Mouse (Mus musculus): ENCODE data around the gene Ctnna3. TPM values are rescaled to one million over a fixed set of nuclear protein-coding genes. Genes with fewer than 3 reads are reported as not detected.

The Ctnna3 gene
- polyA plus RNA-seq, 1 experiment from 2014 or later = 0.42 TPM

DNA sequence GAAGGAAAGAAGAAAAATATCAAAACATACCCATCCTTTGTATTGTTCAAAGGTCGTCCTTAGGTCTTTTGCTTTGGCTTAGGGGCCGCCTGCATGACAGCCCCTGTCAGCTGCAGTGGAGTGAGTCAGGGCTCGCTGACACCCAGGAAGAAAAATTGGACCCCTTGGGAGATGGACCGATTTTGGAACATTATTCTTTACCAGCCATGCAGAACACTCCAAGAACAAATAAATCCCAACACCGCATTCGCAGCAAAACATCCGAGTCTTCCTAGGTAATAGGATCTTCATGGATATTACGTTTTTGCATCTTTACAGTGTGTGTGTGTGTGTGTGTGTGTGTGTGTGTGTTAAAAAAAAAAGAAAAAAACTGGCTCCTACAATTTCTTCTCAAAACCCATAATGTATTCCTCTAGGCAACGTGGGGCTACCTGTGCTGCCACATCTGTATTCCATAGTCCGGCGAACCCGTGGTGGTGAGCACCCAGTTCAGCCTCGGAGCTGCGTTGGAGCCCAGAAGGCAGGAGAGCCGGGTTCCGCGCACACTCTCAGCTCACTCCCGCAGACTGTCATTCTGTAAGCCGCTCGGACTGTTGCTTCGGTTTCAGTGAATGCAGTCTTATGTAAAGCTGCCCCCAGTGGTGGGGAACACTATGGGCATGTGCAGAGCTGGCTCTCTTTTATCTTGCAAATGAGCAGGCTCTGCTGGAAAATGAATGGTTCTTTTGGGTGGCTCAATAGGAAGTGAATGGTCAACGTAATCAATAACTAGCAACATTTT, 660.0 kb downstream of the Ctnna3 start, which contains the start of gene Lrrtm3:
TSS of gene Lrrtm3 (minus strand) at position 598 of the 781 bp plus-strand sequence.
- WGBS = under 1% methylated on average over 22 of the region's 22 CpGs
- H3K9me3 ChIP-seq (ENCODE audit: control insufficient read depth, low read length) = no peaks in the 10 kb centered on the region
- H3K4me3 ChIP-seq (ENCODE audit: low read depth, low read length) = peak within 1 kb of the TSS; percentile 27
- H3K4me1 ChIP-seq (replicated peaks; ENCODE audit: control insufficient read depth, insufficient read depth, low read length) = no peaks in the 10 kb centered on the region; the same call in 1 of the 2 replicates
- peaks cover 6% of the 10 kb centered on the region for H3K27me3 ChIP-seq (ENCODE audit: control insufficient read depth, insufficient read depth, low read length)
- peak; percentile 82 for DNase-seq (ENCODE audit: low spot score)
- peak within 1 kb of the TSS; percentile 34; the same call in 1 of the 2 replicates for H3K27ac ChIP-seq (ENCODE audit: low read depth, low read length)
- peak within 1 kb of the TSS; percentile 51 for H3K4me2 ChIP-seq (replicated peaks; ENCODE audit: low read depth, low read length)
- peak; percentile 89 for ATAC-seq (ENCODE audit: low FRiP score)
- no peak within 1 kb of the TSS for H3K9ac ChIP-seq (ENCODE audit: low read depth, low read length)
- no peaks in the 10 kb centered on the region for H3K36me3 ChIP-seq (ENCODE audit: control insufficient read depth, insufficient read depth, low read length)

DNA sequence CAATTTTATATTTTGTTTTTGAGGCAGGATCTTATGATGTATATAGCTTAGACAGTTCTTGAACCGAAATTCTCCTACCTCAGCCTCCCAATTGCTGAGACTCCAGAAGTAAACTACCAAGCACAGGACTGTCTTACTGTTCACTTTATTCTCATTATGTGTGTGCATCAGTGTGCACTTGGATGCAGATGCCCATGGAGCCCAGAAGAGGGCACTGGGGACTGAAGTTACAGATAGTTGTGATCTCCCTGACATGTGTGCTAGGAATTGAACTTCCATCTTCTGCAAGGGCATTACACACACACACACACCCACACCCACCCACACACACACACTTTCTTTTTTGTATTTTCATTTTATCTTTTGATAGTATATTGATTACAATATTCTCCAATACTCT, 666.6 kb downstream of the Ctnna3 start:
- Histone ChIP-seq H3K27ac (ENCODE audit: low read depth, low read length) (no peak overlapping the region), H3K27me3 (ENCODE audit: control insufficient read depth, insufficient read depth, low read length) (no peaks in the 10 kb centered on the region), H3K4me1 (replicated peaks; ENCODE audit: control insufficient read depth, insufficient read depth, low read length) (no peaks in the 10 kb centered on the region), H3K9ac (ENCODE audit: low read depth, low read length) (no peak overlapping the region), H3K9me3 (ENCODE audit: control insufficient read depth, low read length) (no peaks in the 10 kb centered on the region), H3K4me3 (ENCODE audit: low read depth, low read length) (no peak overlapping the region), H3K4me2 (replicated peaks; ENCODE audit: low read depth, low read length) (no peak overlapping the region), H3K36me3 (ENCODE audit: control insufficient read depth, insufficient read depth, low read length) (no peaks in the 10 kb centered on the region)
- ATAC-seq (ENCODE audit: low FRiP score) (no peak), DNase-seq (ENCODE audit: low spot score) (no peak)
- WGBS = 86% methylated on average over 1 of the region's 1 CpGs

DNA sequence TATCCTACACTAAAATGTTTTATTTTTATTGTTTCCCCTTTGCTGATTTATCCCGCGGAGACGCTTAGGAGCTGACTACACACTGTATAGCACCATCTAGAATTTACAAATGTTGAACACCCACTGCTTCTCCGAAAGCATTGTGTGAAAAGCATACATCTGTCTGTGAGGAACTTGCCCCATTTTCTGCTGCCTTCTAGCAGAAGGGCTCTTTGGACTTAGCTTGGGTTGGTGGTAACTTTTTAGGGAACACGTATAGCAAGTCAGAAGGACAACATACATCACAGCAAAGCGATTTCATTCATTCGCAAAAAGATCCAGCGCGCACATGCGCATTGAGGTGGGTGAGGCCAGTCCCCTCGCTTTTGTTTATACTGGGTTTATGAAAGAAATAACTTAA, 685.3 kb downstream of the Ctnna3 start:
- no peaks in the 10 kb centered on the region for H3K9me3 ChIP-seq (ENCODE audit: control insufficient read depth, low read length)
- H3K4me2 ChIP-seq (replicated peaks; ENCODE audit: low read depth, low read length) = no peak overlapping the region
- H3K27me3 ChIP-seq (ENCODE audit: control insufficient read depth, insufficient read depth, low read length) = no peaks in the 10 kb centered on the region
- WGBS = 94% methylated on average over 11 of the region's 11 CpGs
- no peak overlapping the region for H3K27ac ChIP-seq (ENCODE audit: low read depth, low read length)
- H3K36me3 ChIP-seq (ENCODE audit: control insufficient read depth, insufficient read depth, low read length) = no peaks in the 10 kb centered on the region
- ATAC-seq (ENCODE audit: low FRiP score) (no peak), DNase-seq (ENCODE audit: low spot score) (no peak)
- no peak overlapping the region for H3K4me3 ChIP-seq (ENCODE audit: low read depth, low read length)
- H3K4me1 ChIP-seq (replicated peaks; ENCODE audit: control insufficient read depth, insufficient read depth, low read length) = no peaks in the 10 kb centered on the region
- H3K9ac ChIP-seq (ENCODE audit: low read depth, low read length) = no peak overlapping the region

DNA sequence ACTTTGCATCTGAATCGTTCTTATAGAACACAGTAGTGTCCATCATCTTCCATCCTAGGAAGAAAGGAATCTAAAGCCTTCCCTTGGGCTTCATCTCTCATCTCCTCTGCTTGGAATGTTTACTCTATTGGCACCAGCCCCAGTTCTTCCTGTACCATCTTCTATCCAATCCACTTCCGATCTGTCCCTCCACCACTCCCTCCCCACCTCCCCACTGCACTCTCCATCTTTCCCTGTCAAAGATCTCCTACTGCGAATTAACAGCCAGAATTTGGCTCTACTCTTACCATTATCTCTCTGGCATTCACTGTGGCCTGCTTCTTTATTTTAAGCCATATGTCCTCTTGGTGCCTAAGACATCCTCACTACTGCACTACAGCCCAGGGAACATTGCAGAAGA, 688.9 kb downstream of the Ctnna3 start:
- H3K27ac ChIP-seq (ENCODE audit: low read depth, low read length) = no peak overlapping the region

DNA sequence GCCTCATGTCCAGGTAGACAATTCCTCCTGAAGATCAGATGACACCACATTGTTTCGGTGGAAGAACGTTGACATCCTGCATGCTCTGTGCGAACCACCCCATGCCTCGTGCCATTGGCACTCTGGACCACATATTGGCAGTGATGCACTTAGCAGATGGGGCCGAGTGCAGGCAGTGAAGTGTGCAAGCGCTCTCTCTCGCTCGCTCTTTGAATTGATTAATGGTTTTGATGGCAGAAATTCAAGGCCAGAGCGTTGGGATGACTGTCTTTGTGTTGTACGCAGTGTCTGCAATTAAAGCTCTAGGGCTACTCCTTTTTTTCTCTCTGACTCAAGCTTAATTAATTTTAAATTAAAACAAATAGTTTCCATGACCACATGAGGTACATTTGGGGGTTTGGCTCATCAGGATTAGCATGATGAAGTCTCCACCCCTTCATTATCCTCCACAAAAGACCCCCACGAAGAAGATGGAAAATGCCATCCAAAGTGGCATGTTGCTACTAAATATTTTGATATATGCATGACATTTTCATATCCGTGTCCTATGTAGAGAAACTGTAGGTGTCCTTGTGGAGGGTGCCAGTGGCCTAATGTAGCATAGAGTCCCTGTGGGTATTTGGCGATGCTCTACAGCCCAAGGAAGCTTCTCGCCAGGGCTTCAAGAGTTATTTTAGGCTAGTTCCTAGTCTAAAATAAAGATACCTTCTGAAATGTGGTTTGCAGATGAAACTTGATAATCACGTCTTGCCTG, 700.7 kb downstream of the Ctnna3 start:
- no peak overlapping the region for H3K27ac ChIP-seq (ENCODE audit: low read depth, low read length)
- H3K27me3 ChIP-seq (ENCODE audit: control insufficient read depth, insufficient read depth, low read length) = no peaks in the 10 kb centered on the region
- no peak overlapping the region for H3K9ac ChIP-seq (ENCODE audit: low read depth, low read length)
- H3K9me3 ChIP-seq (ENCODE audit: control insufficient read depth, low read length) = no peaks in the 10 kb centered on the region
- DNase-seq (ENCODE audit: low spot score) (no peak), ATAC-seq (ENCODE audit: low FRiP score) (peak; percentile 61; the same call in 1 of the 2 replicates)
- no peaks in the 10 kb centered on the region for H3K4me1 ChIP-seq (replicated peaks; ENCODE audit: control insufficient read depth, insufficient read depth, low read length)
- WGBS = 85% methylated on average over 15 of the region's 15 CpGs
- H3K36me3 ChIP-seq (ENCODE audit: control insufficient read depth, insufficient read depth, low read length) = no peaks in the 10 kb centered on the region
- H3K4me2 ChIP-seq (replicated peaks; ENCODE audit: low read depth, low read length) = no peak overlapping the region
- H3K4me3 ChIP-seq (ENCODE audit: low read depth, low read length) = no peak overlapping the region

More for the DNA sequence above, 688.9 kb downstream of the Ctnna3 start:
- DNase-seq (ENCODE audit: low spot score) (no peak), ATAC-seq (ENCODE audit: low FRiP score) (no peak)
- Histone ChIP-seq H3K27me3 (ENCODE audit: control insufficient read depth, insufficient read depth, low read length) (no peaks in the 10 kb centered on the region), H3K4me3 (ENCODE audit: low read depth, low read length) (no peak overlapping the region), H3K4me1 (replicated peaks; ENCODE audit: control insufficient read depth, insufficient read depth, low read length) (no peaks in the 10 kb centered on the region), H3K9ac (ENCODE audit: low read depth, low read length) (no peak overlapping the region), H3K36me3 (ENCODE audit: control insufficient read depth, insufficient read depth, low read length) (no peaks in the 10 kb centered on the region), H3K9me3 (ENCODE audit: control insufficient read depth, low read length) (no peaks in the 10 kb centered on the region), H3K4me2 (replicated peaks; ENCODE audit: low read depth, low read length) (no peak overlapping the region)
- WGBS = 76% methylated on average over 3 of the region's 3 CpGs

DNA sequence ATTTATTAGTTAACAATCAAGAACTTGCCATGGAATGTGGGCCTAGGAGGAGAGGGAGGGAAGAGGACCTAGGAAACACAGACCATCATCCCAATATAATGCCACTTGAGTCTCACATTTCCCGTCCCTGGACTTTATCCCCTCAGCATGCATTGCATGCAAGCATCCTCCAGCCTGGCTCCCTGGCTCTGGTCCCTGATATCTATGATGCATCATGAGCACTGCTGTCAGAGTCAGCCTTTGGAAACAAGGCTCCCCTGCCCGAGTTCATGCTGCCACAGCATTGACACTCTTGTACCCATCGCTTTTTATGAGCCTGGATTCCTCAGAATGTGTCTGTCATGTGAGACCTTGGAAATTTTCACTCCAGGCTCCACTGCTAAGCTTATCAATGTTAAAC, 703.6 kb downstream of the Ctnna3 start:
- Histone ChIP-seq H3K9ac (ENCODE audit: low read depth, low read length) (no peak overlapping the region), H3K4me2 (replicated peaks; ENCODE audit: low read depth, low read length) (no peak overlapping the region), H3K9me3 (ENCODE audit: control insufficient read depth, low read length) (no peaks in the 10 kb centered on the region), H3K27ac (ENCODE audit: low read depth, low read length) (no peak overlapping the region), H3K27me3 (ENCODE audit: control insufficient read depth, insufficient read depth, low read length) (no peaks in the 10 kb centered on the region), H3K4me1 (replicated peaks; ENCODE audit: control insufficient read depth, insufficient read depth, low read length) (no peaks in the 10 kb centered on the region), H3K36me3 (ENCODE audit: control insufficient read depth, insufficient read depth, low read length) (no peaks in the 10 kb centered on the region), H3K4me3 (ENCODE audit: low read depth, low read length) (no peak overlapping the region)
- no peak for ATAC-seq (ENCODE audit: low FRiP score)
- 84% methylated on average over 3 of the region's 3 CpGs for WGBS
- no peak for DNase-seq (ENCODE audit: low spot score)

DNA sequence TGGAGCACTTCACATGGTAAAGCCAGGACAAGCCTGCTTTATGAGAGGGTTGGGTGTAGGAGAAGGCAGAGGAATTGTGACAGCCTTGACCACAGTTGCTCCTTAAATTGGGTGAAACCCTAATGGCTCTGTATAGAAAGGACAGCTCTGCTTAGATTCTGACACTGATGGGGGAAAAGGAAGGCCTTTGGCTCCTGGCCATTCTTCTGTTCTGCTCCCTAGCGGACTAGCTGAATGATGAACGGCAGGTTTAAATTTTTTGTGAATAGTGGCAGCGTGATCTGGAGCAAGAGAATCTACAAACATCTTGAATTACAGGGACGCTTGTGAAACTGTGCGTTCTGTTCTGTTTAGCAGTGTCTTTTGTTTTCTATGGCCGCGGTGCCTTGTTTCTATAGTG, 705.6 kb downstream of the Ctnna3 start:
- Histone ChIP-seq H3K27ac (ENCODE audit: low read depth, low read length) (no peak overlapping the region), H3K4me3 (ENCODE audit: low read depth, low read length) (no peak overlapping the region), H3K36me3 (ENCODE audit: control insufficient read depth, insufficient read depth, low read length) (no peaks in the 10 kb centered on the region), H3K9me3 (ENCODE audit: control insufficient read depth, low read length) (no peaks in the 10 kb centered on the region), H3K27me3 (ENCODE audit: control insufficient read depth, insufficient read depth, low read length) (no peaks in the 10 kb centered on the region), H3K4me2 (replicated peaks; ENCODE audit: low read depth, low read length) (no peak overlapping the region), H3K9ac (ENCODE audit: low read depth, low read length) (no peak overlapping the region), H3K4me1 (replicated peaks; ENCODE audit: control insufficient read depth, insufficient read depth, low read length) (no peaks in the 10 kb centered on the region)
- DNase-seq (ENCODE audit: low spot score) = no peak
- no peak for ATAC-seq (ENCODE audit: low FRiP score)
- 30% methylated on average over 7 of the region's 7 CpGs for WGBS

DNA sequence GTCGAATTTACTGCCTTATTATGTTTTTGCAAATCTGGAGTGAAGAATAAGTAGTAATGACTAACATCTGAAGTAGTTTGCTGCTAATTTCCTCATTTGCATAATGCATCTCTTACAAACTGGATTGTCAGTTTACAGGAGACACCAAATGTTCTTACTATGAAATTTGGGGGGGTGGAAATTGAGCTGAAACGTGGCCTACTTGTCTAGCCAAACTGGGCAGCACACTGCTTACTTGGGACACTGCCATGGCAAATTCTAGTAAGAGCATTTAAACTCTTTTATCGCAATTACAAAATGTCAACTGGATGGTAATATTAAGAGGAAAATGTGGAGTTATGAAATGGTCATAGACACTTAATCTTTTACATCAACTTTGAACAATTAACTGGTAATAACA, 716.6 kb downstream of the Ctnna3 start:
- Histone ChIP-seq H3K36me3 (ENCODE audit: control insufficient read depth, insufficient read depth, low read length) (no peaks in the 10 kb centered on the region), H3K9me3 (ENCODE audit: control insufficient read depth, low read length) (no peaks in the 10 kb centered on the region), H3K4me2 (replicated peaks; ENCODE audit: low read depth, low read length) (no peak overlapping the region), H3K27me3 (ENCODE audit: control insufficient read depth, insufficient read depth, low read length) (no peaks in the 10 kb centered on the region), H3K4me3 (ENCODE audit: low read depth, low read length) (no peak overlapping the region), H3K4me1 (replicated peaks; ENCODE audit: control insufficient read depth, insufficient read depth, low read length) (no peaks in the 10 kb centered on the region), H3K27ac (ENCODE audit: low read depth, low read length) (no peak overlapping the region), H3K9ac (ENCODE audit: low read depth, low read length) (no peak overlapping the region)
- DNase-seq (ENCODE audit: low spot score) = no peak
- 87% methylated on average over 3 of the region's 3 CpGs for WGBS
- no peak for ATAC-seq (ENCODE audit: low FRiP score)
